ENCODE assay signal across 22 mouse cellular contexts in the genomic region with DNA sequence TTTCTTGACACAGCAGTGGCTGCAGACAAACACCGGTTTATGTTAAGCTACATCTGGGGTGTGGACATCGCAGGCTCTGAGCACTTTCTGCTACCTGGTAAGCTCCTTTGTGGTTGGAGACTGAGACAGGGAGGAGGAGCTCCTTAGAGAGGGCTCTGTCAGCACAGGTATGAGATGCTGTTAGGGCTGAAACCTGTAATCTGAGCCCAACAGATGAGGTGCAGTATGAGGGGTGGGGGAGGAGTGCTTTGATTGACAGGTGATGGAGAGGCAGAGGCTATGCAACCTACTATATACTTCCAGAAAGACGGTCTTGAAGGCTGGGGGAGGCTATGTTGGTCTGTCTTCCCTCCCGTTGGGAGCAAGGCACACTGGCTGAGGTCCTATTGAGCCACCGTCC. TPM values are rescaled to one million over a fixed set of nuclear protein-coding genes. Genes with fewer than 3 reads are reported as not detected.
DNase-seq lines count a peak whose midpoint lies in the region; ATAC-seq and TF ChIP-seq lines count a peak whose summit lies in the region.
"Had no signal": no experiment of that assay in that cellular context is flagged by ENCODE, and none has a peak within 500 bp of the region (broad histone marks: within the 10 kb centered on the region; RNA-seq: fewer than 3 reads in every experiment).

No protein-coding gene starts in this region.

- H3K4me3 ChIP-seq in kidney, embryonic 15.5 days (replicated peaks), result no peak overlapping the region
- no peak overlapping the region for H3K4me3 ChIP-seq in bone marrow macrophage, adult 2 months (ENCODE audit: insufficient read depth, low read length)
- H3K4me3 ChIP-seq in liver, embryonic 12.5 days, result peak overlapping the region; percentile 14
- H3K4me3 ChIP-seq: forebrain, embryonic 12.5 days; hindbrain, embryonic 12.5 days; intestine, embryonic 15.5 days; layer of hippocampus, adult 2 months; limb, embryonic 10.5 days; midbrain, embryonic 10.5 days; neural tube, embryonic 13.5 days; stomach, embryonic 15.5 days had no signal

- WGBS in kidney, embryonic 15.5 days, result 55% methylated on average over 5 of the region's 5 CpGs
- WGBS in liver, embryonic 12.5 days (ENCODE audit: insufficient replicate concordance), result 17% methylated on average over 5 of the region's 5 CpGs

- ATAC-seq in kidney, embryonic 15.5 days (replicated peaks; ENCODE audit: low FRiP score), result 0 out of 2 replicates have a peak, but pooled peaks have one; percentile 6
- peak; percentile 73 for ATAC-seq in liver, embryonic 12.5 days
- peak; percentile 30 for ATAC-seq in megakaryocyte-erythroid progenitor cell, adult 5-6 weeks (replicated peaks; ENCODE audit: low FRiP score, low TSS enrichment, poor library complexity, severe bottlenecking)
- ATAC-seq: Patski had no signal

- H3K9me3 ChIP-seq in kidney, embryonic 15.5 days (replicated peaks), result no peaks in the 10 kb centered on the region
- H3K9me3 ChIP-seq in liver, embryonic 12.5 days (replicated peaks), result no peaks in the 10 kb centered on the region
- H3K9me3 ChIP-seq: forebrain, embryonic 12.5 days; hindbrain, embryonic 12.5 days; intestine, embryonic 15.5 days; limb, embryonic 10.5 days; midbrain, embryonic 10.5 days; neural tube, embryonic 13.5 days; stomach, embryonic 15.5 days had no signal

- DNase-seq in kidney, adult 18-20 months, result no peak
- no peak for DNase-seq in adrenal gland, adult 18-20 months (ENCODE audit: low spot score in 2 of 2)
- no peak for DNase-seq in thymus, postnatal 14 days
- DNase-seq: cerebellum, adult 18-20 months; cerebellum, postnatal 36 days; gastrocnemius, postnatal 25 days; lung, adult 2 months; right cerebral cortex, postnatal 14 days had no signal

- no peaks in the 10 kb centered on the region for H3K4me1 ChIP-seq in kidney, embryonic 15.5 days
- peaks cover 56% of the 10 kb centered on the region for H3K4me1 ChIP-seq in bone marrow macrophage, adult 2 months (ENCODE audit: control insufficient read depth, insufficient read depth, low read length)
- H3K4me1 ChIP-seq in liver, embryonic 12.5 days, result peaks cover 79% of the 10 kb centered on the region
- H3K4me1 ChIP-seq: forebrain, embryonic 12.5 days; neural tube, embryonic 13.5 days; stomach, embryonic 15.5 days had no signal

- TF ChIP-seq CTCF in bone marrow macrophage, adult 2 months (IDR thresholded peaks at IDR 0.05; ENCODE audit: low read depth, low read length), result no peak

- H3K9ac ChIP-seq in kidney, embryonic 15.5 days, result no peak overlapping the region
- H3K9ac ChIP-seq in liver, embryonic 12.5 days, result peak overlapping the region; percentile 48
- H3K9ac ChIP-seq: forebrain, embryonic 12.5 days; hindbrain, embryonic 12.5 days; intestine, embryonic 15.5 days; neural tube, embryonic 13.5 days; stomach, embryonic 15.5 days had no signal

- H3K36me3 ChIP-seq in kidney, embryonic 15.5 days, result no peaks in the 10 kb centered on the region
- no peaks in the 10 kb centered on the region for H3K36me3 ChIP-seq in liver, embryonic 12.5 days
- H3K36me3 ChIP-seq: forebrain, embryonic 12.5 days; hindbrain, embryonic 12.5 days; intestine, embryonic 15.5 days; limb, embryonic 10.5 days; midbrain, embryonic 10.5 days; neural tube, embryonic 13.5 days; stomach, embryonic 15.5 days had no signal

- H3K27me3 ChIP-seq in kidney, embryonic 15.5 days, result no peaks in the 10 kb centered on the region
- H3K27me3 ChIP-seq in liver, embryonic 12.5 days (replicated peaks), result no peaks in the 10 kb centered on the region; the same call in 1 of the 2 replicates
- H3K27me3 ChIP-seq: forebrain, embryonic 12.5 days; intestine, embryonic 15.5 days; Patski had no signal

- H3K4me2 ChIP-seq in kidney, embryonic 15.5 days, result no peak overlapping the region
- peak overlapping the region; percentile 55 for H3K4me2 ChIP-seq in liver, embryonic 12.5 days
- H3K4me2 ChIP-seq: forebrain, embryonic 12.5 days; hindbrain, embryonic 12.5 days; intestine, embryonic 15.5 days; neural tube, embryonic 13.5 days; stomach, embryonic 15.5 days had no signal

- TF ChIP-seq POLR2A in bone marrow macrophage, adult 2 months (IDR thresholded peaks at IDR 0.05; ENCODE audit: borderline replicate concordance, low read depth, low read length), result no peak

- no peak overlapping the region for H3K27ac ChIP-seq in kidney, embryonic 15.5 days
- H3K27ac ChIP-seq in bone marrow macrophage, adult 2 months (ENCODE audit: insufficient read depth, low read depth, low read length), result peak overlapping the region; percentile 54
- H3K27ac ChIP-seq in liver, embryonic 12.5 days, result peak overlapping the region; percentile 87
- H3K27ac ChIP-seq: forebrain, embryonic 12.5 days; hindbrain, embryonic 12.5 days; intestine, embryonic 15.5 days; kidney, postnatal 0 days; layer of hippocampus, adult 2 months; limb, embryonic 10.5 days; midbrain, embryonic 10.5 days; neural tube, embryonic 13.5 days; stomach, embryonic 15.5 days had no signal

RNA-seq across cellular contexts. Expression of a gene that starts 7.0 kb away (rescaled TPM):
- polyA plus RNA-seq in kidney, embryonic 15.5 days (2015; fragmentation: Nextera tagmentation; extraction: Ambion mirVana), result 2.9 and 3.1 TPM in 2 replicates
- 145 and 146 TPM in 2 replicates for polyA plus RNA-seq in bone marrow macrophage, adult 2 months (2012; ENCODE audit: insufficient read depth, insufficient read length, missing spikeins)
- polyA plus RNA-seq in liver, embryonic 12.5 days (2016; fragmentation: Nextera tagmentation; extraction: Ambion mirVana), result 38.0 and 41.6 TPM in 2 replicates
- 60.4 and 66.1 TPM in 2 replicates for total RNA-seq in megakaryocyte-erythroid progenitor cell, adult 5-6 weeks (2014; fragmentation: Nextera tagmentation)
- 48.0 and 48.9 TPM in 2 replicates for total RNA-seq in megakaryocyte-erythroid progenitor cell, adult 5-6 weeks (2017)
- total RNA-seq in adrenal gland, adult 18-20 months (2021), result 10 to 100 TPM in 1 of 2 experiments, 1 to 10 TPM in 1; 5.7 to 11.4 TPM

Comparison
In these comparisons a context has a peak if more than half of its experiments do, and no peak if none do; other contexts are left out.
1. ATAC-seq: peak in every context shown above with its lines; median percentile 73 in liver, embryonic 12.5 days; 30 in megakaryocyte-erythroid progenitor cell, adult 5-6 weeks; 6 in kidney, embryonic 15.5 days.